Mouse (Mus musculus) forelimb bud, embryonic 11.5 days (tissue): ENCODE results near the gene Csf2.
"Not testable (repeated sequence)": the region's sequence is repeated elsewhere in the genome, so short reads cannot be mapped to it uniquely, and the experiment has no call there.

Experiments
- DNase-seq: peaks from one replicate; pipeline ENCODE4 v3.0.0-alpha.2; 2012; ENCODE audit warnings: low read depth, low spot score

Csf2 gene

GRCm38 (mm10) chr11:54248940-54249717, at the start of gene Csf2:
Csf2 (minus strand) TSS chr11:54249667.
- DNase-seq, result no peak

- DNase-seq, result no peak
These were observed 49.3 kb upstream of the Csf2 start for GRCm38 (mm10) chr11:54298777-54299176.

- not testable (repeated sequence) for DNase-seq
These were observed 48.0 kb upstream of the Csf2 start for GRCm38 (mm10) chr11:54297471-54297870.

DNA sequence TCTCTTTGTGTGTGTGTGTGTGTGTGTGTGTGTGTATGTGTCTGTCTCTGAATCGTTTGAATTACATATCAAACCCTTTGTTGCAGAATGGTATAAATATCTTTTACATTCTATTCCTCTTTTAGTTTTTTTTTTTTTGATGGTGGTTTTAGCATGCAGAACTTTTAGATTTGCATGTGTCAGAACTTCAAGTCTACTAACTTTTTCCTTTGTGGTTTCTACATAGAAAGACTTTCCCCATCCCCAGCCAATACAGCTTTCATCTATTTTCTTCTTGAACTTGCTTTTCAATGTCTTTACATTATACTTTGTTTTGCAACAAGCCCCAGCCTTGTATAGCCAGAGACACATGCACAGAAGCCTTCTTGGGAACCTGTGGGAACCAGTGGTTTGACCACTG, 47.3 kb upstream of the Csf2 start:
- DNase-seq, result no peak

- DNase-seq, result no peak
These were observed 46.5 kb upstream of the Csf2 start for GRCm38 (mm10) chr11:54295971-54296370.

GRCm38 (mm10) chr11:54293980-54294807, 44.7 kb upstream of the Csf2 start:
- no peak for DNase-seq

GRCm38 (mm10) chr11:54292163-54292562, 42.7 kb upstream of the Csf2 start:
- no peak for DNase-seq

GRCm38 (mm10) chr11:54287821-54288453, 38.5 kb upstream of the Csf2 start:
- DNase-seq, result no peak

DNA sequence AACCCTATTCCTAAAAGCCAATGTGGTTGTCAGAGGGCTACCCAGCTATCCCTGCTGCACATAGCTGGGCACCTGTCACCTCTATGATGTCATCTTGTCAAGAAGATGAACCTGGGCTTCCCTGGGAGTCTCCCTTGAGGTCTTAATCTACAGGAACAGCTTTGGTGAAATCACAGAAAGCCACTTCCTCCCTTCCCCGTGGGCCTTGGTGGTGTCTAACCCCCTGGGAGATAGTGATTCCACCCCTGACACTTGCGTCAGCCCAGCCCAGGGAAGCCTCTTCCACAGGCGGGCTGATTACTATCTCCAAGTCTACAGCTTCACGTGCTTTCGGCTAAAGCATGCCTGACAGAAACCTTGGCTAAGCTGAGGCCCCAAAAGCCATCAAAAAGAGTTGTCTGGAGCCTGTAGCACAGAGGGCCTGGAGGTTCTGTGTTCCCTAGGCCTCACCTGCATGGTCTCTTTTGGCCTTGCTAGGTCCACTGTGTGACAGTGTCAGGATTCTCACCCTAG, 22.0 kb upstream of the Csf2 start:
- DNase-seq, result no peak

DNA sequence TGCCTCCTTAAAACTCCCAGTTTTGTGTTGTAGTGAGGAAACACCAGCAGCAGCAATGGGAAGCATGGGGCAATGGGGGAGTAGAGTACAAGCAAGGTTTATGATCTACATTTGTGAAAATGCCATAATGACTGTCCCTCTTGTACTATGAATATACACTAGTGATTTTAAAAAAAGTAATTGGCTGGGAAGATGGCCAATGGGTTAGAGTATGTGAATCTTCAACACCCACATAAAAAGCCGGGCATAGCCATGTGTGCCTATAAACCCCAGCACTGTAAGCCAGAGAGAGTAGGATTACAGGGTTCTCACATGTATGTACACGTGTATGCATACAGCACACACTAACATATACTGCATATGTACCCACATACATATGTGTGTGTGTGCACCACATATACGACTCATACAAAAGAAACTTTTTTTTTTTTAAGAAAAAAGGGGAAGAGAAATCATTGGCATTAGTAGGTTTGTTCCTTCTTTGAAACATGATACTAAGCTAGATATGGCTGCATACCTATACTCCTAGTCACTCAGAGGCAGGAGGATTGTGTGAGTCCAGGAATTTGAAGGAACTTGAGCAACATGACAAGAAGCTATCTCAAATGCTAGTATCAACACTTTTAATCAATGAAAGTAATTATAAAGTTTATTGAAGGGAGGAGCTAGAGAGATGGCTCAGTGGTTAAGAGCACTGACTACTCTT, 19.9 kb upstream of the Csf2 start:
- DNase-seq, result no peak

DNA sequence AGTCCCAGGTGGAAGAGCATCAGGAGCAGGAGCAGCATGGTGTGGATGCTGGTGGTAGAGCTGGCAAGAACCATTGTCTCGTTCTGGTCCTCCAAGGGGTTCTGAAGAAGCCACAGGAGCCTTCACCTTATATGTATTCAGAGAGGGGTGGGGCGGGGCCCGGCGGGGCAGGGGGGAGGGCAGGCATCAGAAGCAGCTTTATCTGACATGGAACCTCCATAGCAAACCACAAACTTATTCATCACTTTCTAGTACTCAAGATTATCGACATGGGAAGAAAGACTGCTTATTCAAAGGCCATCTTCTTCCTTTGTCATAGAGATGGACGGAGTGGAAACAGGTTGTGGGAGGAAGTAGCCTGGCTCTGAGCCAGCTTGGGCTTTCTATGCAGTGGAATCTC, 17.7 kb upstream of the Csf2 start, which contains the start of gene Il3:
Gene Il3 (minus strand): TSS at position 101 of the 400 bp plus-strand sequence.
- no peak for DNase-seq

DNA sequence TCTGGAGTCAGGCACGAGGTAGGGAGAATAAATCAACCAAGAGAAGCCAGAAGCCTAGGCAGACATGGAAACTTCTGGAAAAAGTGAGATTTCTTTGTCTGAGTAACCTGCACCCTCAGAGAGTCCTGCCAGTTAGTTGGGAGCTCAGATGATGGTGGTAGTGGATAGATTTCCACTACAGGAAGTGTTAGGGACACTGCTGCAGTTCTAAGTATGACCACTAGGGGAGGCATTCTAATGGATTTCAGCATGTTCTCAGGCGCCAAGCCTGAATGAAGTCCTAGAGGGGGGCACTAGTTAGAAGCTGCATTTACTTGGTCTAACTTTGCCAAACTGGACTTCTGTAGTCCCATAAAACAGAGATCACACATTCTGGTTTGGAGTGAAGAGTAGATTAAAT, 15.1 kb upstream of the Csf2 start:
- peak; percentile 53 for DNase-seq

- no peak for DNase-seq
These were observed 14.1 kb upstream of the Csf2 start for GRCm38 (mm10) chr11:54263405-54264031.

DNA sequence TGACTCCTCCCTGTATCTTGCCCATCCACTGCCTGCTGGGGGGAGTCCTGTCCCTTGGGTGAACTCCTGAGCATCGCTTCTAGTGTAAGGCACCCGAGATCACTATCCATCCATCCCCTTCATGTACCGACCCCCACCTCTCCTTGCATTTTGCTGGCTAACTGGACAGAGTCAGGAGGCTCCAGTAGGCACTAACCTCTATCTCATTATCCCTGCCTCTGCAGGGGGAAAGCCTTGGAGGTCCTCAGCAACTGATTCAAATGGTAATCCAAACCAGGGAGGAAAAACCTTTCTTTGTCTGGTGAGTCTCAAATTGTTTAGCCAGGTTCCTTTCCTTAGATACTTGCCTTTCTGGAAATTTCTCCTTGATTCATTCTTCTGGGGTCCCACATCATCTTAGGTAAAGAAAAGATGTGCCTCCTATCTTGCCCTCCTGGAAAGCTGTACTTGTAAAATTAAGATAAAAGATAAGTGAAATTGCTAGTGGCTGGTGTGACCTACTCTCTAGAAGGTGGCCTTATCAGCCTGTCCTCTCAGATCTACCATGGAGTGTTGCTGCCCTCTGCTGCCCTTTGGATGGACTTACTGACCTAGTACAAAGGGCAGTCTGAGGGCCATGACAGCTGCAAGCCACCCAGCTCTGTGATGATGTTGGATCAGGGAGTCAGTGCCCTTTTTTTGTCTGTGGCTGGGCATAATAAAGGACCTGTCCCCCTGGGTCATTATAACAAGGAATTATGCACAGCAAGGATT, 7.3 kb upstream of the Csf2 start:
- DNase-seq, result peak; percentile 71

DNA sequence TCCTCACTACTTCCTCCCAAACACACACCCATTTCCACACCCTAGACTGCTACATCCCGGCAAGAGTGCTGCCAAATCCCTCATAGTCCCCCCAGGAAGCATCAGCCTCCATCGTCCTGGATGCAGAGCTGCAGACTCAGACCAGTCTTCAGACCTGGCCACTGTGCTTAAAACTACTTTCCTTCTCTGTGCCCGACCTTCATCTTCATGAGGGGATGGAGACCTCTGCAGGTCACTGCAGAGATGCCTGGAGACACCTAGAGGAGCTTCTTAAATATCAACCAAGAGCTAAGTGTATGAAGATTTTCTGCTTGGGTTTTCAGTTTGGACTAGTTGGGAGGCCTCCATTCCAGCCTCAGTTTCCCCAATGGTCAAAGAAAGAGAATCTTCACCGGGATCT, 4.6 kb upstream of the Csf2 start:
- DNase-seq, result peak; percentile 5

GRCm38 (mm10) chr11:54250575-54250974, 1.1 kb upstream of the Csf2 start:
- DNase-seq, result no peak

- DNase-seq, result no peak
These were observed 281 bp upstream of the Csf2 start for GRCm38 (mm10) chr11:54249748-54250147.

DNA sequence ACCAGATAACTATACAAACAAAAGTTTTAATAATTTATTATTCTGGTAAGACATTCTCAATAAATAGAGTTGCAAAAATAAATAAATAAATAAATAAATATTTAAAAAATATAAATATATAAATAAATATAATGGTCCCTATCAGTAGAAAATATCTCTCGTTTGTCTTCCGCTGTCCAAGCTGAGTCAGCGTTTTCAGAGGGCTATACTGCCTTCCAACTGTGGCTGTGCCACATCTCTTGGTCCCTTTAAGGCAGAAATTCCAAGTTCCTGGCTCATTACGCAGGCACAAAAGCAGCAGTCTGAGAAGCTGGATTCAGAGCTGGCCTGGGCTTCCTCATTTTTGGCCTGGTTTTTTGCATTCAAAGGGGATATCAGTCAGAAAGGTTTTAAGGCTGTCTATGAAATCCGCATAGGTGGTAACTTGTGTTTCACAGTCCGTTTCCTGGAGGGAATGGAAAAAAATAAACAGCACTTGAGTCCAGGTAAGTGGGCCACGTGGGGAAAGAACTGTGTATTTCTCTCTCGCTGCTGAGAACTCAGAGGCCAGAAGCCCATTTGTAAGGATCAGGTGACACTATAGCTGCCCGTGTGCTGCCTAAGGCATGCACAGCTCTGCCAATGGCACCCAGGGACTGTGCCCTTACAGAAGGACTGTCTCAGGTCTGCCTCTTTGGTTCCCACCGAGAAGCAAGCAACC, 2.1 kb downstream of the Csf2 start:
- DNase-seq, result no peak

GRCm38 (mm10) chr11:54244465-54244864, 5.0 kb downstream of the Csf2 start:
- DNase-seq, result no peak

- no peak for DNase-seq
These were observed 7.0 kb downstream of the Csf2 start for GRCm38 (mm10) chr11:54242494-54242893.
